Mouse (Mus musculus) CD4-positive, CD25-positive, alpha-beta regulatory T cell, adult 4 months (primary cell): ENCODE measurements around the gene Sptan1. TPM values are rescaled to one million over a fixed set of nuclear protein-coding genes. Genes with fewer than 3 reads are reported as not detected.
A peak's percentile ranks its signal among the peaks of the same experiment; 100 is the strongest.

ENCODE experiments used
- ATAC-seq: one replicate; pipeline ENCODE4 v1.8.0; 2017
- polyA plus RNA-seq, 2 experiments: library from polyadenylated mRNA; unstranded; fragments of 100-300 nt; shearing (Covaris generic); gene quantifications; one replicate each; pipeline ENCODE4 v1.2.1; 2017

Gene Sptan1
- 100 to 1,000 TPM in 1 of 2 experiments, 10 to 100 TPM in 1; 70.4 to 103 TPM for polyA plus RNA-seq

DNA sequence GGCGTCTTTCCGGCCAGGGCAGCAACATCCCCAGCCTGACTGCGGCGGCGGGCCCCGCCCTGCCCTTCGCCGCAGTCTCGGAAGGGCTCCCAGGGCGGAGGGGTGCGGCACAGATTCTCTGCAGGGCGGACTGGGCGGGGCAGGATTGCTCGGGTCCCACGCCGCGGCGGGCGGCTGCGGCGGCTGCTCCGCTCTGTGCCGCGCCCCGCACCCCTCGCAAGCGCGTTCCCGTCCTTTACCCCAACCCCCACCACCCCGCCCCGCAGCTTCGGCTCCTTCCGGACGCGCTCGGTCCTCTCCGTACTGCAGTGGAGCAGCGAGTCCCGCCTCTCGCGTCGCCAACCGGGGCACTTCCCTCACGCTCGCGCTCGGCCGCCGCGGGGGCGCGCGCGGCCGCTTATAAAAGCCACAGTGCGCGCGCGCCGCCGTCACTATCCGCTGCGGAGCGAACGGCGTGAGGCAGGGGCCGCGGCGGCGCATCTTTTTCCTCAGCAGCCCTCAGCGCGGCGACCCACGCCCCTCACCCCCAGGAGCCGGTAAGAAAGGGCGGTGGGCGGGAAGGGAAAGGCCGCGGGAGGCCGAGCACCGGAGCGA, at the start of gene Sptan1:
Sptan1 (plus strand) TSS at position 311 of the 594 bp plus-strand sequence.
- ATAC-seq, result peak; percentile 87

DNA sequence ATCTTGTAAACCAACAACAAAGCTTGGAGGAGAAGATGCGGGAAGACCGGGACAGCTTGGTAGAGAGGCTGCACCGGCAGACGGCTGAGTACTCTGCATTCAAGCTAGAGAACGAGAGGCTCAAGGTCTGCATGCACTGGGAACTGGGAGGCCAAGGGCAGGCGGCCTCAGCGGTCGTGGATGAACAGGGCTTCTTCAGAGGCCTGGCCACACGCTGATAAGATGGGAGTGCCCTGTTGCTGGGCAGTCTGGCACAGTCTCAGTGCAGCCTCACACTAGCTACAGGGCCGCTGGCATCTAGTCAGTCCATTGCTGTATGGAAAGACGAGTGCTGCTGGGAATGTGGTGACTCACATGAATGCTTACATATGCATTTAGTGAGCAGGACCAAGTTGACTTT, 47.7 kb upstream of the Sptan1 start:
- no peak for ATAC-seq

DNA sequence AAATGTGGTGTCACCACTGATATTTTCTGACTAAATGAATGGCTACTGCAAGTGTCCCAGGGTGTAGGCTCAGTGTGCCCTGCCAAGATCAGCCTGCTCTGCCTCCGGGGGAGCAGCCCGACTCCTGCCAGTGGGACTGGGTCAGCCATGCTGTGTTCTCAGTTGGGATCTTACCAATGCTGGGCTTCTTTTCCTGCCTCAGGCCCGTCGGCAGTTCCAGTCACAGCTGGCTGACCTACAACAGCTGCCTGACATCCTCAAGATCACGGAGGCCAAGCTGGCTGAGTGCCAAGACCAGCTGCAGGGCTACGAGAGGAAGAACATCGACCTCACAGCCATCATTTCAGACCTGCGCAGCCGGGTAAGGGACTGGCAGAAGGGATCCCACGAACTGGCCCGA, 43.3 kb upstream of the Sptan1 start:
- ATAC-seq, result no peak

DNA sequence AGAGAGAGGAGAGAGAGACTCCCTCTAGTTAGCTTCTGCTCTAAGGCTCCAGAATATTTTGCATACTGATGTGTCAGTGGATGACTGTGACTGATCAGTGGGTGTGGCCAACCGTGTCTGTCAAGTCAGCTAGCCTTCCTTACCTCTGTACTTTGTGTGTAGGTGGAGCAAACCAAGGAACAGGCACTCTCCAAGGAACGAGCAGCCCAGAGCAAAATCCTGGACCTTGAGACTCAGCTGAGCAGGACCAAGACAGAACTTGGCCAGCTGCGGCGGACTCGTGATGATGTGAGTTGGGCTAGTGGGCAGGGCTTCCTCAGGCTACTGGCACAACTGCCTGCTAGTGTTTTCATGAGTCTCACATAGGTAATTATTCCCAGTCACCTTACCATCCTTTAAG, 38.8 kb upstream of the Sptan1 start:
- no peak for ATAC-seq

DNA sequence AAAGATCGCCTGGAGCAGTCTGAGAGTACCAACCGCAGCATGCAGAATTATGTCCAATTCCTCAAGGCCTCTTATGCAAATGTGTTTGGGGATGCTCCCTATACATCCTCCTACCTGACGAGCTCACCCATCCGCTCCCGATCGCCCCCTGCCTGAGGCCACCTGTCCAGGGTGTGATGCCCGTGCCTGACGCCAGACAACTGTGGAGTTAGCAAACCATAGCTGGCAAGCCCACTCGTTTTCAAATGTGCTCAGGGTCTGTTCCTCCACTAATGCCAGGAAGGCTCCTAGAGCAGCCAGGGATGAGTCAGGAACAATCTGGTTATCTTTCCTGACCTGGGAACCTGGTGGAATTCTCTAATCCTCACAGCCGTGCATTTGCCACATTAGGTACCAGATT, 34.9 kb upstream of the Sptan1 start:
- no peak for ATAC-seq

DNA sequence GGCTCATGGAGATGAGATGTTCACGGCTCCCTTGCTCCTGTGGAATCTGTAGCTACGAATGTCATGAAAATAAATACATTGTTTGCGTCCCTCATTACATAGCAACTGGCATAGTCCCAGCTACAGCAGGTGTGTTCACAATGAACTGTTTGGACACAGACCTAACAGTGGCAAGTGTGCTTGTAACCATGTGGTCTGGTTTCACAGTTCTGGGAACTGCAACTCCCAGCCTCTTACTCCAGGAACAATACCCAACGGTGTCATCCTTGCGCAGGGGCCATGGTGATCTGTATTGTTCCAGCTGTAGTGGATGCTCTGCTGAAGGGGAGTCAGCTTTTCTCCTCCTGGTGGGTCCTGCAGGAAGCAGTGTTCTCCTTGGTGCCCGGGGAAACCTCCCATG, 34.2 kb upstream of the Sptan1 start:
- ATAC-seq, result no peak

DNA sequence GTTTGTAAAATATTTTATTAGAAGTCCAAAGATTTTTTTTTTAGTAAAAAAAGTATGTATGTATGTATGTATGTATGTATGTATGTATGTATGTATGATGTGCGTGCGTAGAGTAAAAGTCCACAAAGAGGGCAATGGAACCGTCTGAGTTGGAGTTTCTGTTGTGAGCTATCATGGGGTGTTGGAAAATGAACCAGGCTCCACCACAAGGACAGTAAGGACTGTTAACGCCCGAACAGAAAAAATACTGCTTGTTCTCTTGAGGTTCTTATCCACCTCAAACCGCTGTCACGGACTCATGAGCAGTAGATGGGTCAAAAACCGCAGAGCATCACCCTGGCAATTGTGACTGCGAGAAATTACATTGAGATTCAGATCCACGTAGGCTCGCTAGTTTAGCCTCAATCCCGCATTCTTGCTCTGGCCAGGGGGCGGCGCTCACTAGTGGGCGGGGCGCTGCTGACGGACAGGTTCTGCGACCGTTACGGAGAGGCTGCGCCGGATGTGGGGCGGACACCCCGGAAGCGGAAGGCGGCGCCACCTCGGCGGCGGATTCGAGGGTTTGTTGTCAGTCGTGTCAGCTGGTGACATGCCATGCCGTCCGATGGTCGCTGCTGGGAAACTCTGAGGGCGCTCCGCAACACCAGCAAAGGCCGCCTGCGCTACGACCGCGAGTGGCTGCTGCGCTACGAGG, 30.3 kb upstream of the Sptan1 start, which contains the start of gene Gle1:
Gle1 (plus strand) TSS at position 521 of the 694 bp plus-strand sequence.
- peak; percentile 100 for ATAC-seq

DNA sequence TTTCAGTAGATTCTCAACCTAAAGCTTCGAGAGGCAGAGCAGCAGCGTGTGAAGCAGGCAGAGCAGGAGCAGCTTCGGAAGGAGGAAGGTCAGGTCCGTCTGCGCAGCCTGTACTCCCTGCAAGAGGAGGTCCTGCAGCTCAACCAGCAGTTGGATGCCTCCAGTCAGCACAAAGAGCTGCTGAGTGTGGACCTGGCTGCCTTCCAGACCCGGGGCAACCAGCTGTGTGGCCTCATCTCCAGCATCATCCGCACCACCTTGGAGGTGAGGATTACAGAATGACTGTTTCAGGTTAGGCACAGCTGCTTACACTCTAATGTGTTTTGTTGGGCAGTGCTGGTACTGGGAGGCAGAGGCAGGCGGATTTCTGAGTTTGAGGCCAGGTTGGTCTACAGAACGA, 25.3 kb upstream of the Sptan1 start:
- no peak for ATAC-seq

DNA sequence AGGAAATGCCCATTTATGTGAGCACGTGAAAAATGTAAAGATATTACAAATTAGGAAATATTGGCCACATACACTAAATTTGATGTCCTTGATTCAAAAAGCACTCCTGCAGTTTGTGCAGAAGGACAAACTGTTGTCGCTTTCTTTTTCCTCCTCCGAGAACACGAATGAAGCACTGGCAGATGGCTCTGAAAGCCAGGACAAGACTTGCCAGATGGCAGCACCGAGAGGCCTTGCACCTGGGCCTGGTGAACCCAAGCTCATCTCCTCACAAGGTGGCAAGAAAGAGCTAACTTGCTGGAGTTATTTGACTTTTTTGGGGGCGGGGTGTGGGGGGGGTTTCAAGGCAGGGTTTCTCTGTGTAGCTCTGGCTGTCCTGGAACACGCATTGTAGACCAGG, 24.5 kb upstream of the Sptan1 start:
- ATAC-seq, result no peak

DNA sequence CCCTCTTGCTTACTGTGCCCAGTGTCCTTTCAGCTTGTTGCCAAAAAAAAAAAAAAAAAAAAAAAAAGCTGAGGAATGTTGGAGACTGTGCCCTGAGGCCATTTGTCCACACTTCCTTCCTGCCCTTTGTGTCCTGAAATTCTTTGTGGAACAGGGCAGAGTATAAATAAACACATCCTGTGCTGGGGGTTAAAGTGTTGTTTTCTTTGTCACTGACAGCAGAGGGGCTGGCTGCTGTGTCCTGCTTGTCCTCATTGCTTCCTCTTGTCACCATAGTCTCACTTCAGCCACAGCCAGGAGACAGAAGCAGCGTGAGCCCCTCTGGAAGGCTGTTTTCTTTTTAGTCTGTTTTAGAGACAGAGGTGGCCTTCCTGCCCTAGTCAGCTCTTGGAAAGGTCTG, 20.6 kb upstream of the Sptan1 start:
- no peak for ATAC-seq

DNA sequence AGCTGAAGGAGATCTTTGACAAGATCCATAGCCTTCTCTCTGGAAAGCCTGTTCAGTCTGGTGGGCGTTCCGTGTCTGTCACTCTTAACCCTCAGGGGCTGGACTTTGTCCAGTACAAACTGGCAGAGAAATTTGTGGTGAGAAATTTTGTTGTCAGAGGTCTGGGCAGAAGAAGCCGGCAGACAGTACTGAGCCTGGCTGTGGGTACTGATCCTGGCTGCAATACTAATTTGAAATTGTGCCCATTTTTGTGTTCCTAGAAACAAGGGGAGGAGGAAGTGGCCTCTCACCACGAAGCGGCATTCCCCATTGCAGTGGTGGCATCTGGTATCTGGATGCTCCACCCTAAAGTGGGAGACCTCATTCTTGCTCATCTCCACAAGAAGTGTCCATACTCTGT, 16.5 kb upstream of the Sptan1 start:
- no peak for ATAC-seq

DNA sequence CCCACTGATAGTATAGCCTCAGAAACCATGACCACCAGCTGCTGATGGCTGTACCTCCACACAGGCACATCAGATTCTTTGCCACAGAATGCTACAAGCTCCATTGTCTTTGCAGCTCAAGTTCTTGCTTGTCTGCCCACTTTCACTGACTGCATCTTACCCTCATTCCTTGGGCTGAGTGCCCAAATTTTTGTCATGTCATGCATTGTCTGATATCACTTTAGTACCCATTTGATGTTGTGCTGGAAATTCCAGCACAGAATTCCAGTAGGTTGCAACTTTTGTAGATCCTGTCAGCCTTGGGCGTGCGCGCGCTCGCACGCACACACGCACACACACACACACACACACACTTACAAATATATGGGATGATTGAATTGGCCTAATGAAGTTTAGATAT, 4.1 kb upstream of the Sptan1 start:
- ATAC-seq, result no peak

DNA sequence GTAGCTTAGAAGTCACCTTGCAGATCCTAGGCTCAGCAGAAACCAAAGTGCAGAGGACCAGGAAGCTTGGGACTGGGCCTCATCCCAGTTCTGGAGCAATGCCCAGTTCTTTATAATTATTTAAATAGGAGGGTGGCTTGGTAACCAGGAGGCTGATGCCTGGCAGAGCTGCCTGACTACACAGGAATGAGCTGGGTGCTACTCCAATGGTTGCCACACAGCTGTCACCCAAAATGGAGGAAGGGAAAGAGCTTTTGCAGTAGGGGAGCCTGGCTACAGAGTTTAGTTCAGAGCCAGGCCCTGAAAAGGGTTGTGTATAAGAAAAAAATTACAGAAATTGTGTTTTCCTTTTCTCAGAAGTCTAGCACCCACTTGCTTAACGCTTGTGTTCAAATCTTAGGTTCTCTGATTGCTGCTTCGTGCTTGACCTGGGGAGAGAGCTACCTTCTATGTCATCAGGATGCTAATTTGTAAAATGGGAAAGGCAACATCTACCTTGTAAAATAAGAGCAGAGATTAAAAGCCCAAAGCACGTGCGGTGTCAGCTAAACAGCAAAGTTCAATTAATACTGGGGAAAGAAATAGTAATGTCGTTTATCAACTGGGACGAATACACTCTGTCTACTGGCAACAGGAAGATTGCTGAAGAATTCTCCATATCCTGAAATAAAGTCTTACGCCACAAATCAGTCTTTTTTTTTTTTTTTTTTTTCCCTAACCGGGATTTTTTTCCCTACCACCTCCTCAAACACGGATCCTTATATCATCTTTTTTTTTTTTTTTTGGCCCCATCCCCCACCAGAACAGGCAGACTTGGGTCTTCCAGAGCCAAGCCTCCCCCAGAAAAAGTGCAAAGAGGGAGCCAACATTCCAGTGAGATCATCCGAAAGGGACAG, 758 bp upstream of the Sptan1 start:
- no peak for ATAC-seq

DNA sequence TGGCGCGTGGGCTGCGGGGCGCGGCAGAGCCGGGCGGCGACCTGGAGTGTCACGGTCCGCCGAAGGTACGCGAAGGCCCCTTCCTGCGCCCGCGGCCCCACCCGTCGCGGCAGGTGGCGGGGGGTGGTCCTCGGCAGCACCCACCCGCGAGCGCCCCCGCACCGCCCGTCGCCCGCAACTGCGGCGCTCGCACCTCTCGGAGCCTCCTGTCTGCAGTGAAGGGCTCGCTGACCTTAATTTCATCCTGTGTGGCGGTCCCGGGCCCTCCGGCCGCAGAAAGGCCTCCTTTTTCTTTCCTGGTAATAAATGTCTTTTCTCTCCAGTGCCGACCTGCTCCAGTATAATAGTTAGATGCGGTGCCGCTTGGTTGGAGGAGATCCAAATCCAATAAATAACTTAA, 546 bp downstream of the Sptan1 start:
- ATAC-seq, result peak; percentile 3

DNA sequence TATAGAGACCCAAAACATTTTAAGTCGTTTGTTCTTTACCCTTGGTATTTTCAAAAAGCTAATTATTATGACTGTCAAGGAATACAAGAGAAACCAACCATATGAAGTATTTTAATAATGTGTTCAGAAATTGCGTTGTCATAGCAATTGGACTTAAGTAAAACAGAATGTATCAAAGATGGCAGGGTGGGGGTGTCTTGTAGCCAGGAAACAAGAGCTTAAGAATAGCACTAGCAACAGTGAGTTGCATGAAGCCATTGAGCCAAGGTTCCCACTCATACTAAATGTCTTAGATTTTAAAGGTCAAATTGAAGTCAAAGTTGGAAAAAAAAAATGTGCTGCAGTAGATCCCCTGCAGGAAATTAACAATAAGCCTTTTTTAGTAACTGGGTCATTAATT, 1.5 kb downstream of the Sptan1 start:
- no peak for ATAC-seq

DNA sequence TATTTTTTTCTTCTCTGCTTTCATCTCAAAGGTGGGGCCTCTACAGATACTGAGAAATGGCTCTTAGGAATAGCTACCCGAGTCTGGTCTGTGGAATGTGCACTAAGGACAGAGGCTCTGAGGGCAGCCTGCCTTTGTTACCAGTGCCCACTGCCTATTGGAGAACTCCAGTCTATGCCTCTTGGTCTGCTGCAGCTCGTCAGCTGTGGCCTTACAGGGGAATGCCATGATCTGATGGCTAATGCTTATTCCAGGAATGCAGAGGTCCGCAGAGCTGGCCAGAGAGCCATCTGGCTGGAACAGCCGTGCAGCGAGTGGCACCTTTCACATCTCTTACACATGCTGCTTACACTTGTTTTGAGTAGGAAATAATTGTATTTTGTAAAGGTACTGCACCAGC, 2.4 kb downstream of the Sptan1 start:
- ATAC-seq, result no peak

DNA sequence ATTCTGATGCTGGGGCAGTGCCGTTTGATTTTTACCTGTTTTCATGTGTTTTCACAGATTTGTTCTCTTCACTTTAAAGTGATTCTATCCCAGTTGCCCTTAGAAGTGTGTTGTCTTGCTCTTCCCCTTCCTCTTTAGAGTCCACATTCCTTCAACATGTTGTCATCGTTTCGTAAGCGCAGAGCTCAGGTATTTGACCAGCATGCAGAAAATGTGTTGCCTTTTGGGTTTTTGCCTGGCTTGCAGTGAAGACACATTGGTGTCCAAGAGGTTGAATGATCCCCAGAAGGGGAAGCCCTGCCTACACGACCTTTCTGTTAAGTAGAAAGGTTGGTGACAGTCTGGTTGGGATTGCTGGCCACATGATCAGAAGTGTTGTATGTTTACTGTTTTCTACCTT, 3.3 kb downstream of the Sptan1 start:
- no peak for ATAC-seq

DNA sequence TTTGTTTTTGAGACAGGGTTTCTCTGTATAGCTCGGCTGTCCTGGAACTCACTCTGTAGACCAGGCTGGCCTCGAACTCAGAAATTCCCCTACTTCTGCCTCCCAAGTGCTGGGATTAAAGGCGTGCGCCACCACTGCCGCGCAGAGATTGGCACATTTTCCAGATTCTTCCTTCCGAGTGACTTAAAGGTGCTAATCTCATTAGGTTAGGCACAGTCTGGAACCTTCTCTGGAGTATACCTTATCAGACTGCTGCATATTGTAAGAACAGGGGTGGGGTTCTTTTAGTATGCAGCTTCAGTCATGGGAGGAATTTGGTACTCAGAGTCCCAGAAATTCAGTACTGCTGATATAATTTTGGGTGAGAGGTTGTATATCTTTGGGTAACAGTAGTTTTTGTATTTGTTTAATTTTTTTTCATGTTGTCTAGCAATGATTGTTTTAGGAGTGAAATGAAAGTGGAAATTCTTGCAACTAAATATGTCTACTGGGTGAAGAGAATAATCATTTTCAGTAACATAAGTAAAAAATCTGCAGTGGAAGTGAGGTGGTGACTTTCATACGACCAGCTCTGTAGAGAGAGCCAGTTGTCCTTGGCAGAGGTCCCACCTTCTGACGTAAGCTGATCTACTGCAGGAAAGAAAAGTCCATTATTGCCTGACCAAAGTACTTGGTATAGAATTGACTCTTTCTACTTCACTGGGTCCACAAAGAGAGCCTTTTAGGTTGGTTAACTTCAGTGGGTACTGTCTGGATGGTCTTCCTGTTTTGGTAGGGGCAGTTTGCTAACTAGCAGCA, 6.7 kb downstream of the Sptan1 start:
- no peak for ATAC-seq

DNA sequence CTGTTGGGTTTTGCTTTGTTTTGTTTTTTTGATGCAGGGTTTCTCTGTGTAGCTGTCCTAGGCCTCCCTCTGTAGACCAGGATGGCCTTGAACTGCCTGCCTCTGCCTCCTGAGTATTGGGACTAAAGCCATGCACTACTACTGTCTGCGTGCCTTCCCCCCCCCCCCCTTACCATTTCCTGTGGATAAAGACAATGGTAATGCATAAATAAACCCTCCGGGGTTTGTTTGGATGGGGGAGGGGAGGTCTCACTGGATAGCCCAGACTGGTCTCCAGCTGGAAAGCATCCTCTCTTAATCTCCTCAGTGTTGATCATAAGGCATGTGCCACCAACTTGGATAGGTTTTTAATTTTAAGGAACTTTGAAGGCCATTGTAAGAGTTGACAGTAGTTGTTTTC, 8.2 kb downstream of the Sptan1 start:
- no peak for ATAC-seq

DNA sequence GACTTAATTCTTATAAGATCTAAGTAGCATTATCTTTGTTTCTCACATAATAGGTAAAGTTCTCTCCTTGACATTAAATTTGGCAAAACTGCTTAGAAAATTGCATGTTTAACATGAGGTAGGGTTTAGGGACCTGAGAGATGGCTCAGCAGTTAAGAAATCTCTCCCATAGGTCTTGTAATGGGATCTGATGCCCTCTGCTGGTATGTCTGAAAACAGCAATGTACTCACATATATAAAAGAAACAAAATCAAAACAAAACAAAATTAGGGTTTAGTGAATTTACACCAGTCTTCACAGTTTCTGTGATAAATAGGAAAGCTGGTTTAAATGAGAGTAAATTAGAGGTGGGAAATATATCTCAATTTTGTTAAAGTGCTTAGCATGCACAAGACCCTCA, 11.9 kb downstream of the Sptan1 start:
- ATAC-seq, result peak; percentile 66

DNA sequence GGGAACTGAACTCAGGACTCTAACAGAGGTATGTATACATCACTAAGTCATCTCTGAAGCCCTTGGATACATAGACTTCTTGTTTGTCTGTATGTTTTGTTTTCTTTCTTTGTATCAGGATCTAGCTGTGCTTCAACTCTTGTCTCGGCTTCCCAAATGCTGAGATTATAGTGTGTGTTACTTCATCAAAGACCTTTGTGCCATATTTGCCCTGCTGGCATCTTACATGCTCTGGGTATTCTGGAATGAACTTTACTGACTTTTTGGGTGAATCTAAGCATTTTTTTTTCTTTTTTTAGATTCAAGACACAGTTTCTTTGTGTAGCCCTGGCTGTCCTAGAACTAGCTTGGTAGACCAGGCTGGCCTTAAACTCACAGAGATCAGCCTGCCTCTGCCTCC, 15.3 kb downstream of the Sptan1 start:
- ATAC-seq, result no peak

DNA sequence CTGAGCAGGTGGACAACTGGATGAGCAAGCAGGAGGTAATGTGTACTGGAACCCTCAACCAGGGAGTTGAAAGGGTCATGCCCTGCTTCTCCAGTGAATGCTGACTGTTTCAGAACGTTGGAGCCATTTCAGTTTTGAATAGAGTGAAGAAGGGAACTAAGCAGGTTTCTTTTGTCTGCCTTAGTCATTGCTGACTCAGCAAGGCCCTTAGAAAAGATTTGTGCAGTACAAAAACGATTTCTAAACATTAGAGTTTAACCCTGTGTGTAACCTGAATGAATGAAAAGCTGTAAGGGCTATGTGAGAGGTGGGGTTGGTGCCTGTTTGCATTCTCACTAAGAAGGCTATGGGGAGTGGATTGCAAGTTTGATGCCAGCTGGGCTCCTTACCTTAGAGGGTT, 26.6 kb downstream of the Sptan1 start:
- ATAC-seq, result no peak

DNA sequence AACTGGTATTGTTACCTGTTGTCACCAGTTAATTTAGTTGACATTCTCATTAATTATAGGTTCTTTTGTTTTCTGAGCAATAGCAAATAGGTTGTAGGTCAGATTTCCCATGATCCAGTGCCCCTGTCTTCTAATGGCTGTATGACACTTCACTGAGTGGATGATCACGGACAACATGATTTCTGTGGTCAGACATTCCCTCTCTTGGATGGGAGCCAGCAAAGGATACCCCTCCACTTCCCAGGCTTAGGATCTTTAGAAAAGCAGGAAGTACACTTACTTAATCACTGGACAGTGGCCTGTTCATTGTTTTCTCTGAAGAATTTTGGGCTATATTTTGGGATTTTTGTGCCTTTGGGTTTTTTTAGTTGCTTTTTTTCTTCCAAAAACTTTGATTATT, 43.7 kb downstream of the Sptan1 start:
- ATAC-seq, result no peak
